Mouse (Mus musculus) lung, adult 2 months (tissue): Measurements from ENCODE around the gene Arrdc1. TPM values are rescaled to one million over a fixed set of nuclear protein-coding genes. Genes with fewer than 3 reads are reported as not detected.

Experiments
- DNase-seq: peaks from one replicate; pipeline ENCODE4 v3.0.0; 2022
- H3K4me1 ChIP-seq: fragments of 200-500 bp; 2 replicates; pipeline ENCODE4 v1.6.1; 2011; ENCODE audit warnings: low read length; ENCODE audit not compliant: control insufficient read depth, insufficient read depth
- H3K4me3 ChIP-seq: fragments of 200-500 bp; replicated peaks from 2 replicates; pipeline ENCODE3; 2011; ENCODE audit warnings: low read depth, mild to moderate bottlenecking, control low read depth, low read length; ENCODE audit errors: extremely low read depth
- CTCF ChIP-seq: fragments of 200-500 bp; IDR thresholded peaks from 2 replicates; pipeline ENCODE4 v1.5.1; 2011; ENCODE audit warnings: mild to moderate bottlenecking, low read length, control low read depth; ENCODE audit not compliant: insufficient read depth
- POLR2A ChIP-seq: fragments of 200-500 bp; IDR thresholded peaks from 2 replicates; pipeline ENCODE4 v1.6.1; 2011; ENCODE audit warnings: low read depth, mild to moderate bottlenecking, control low read depth, low read length, borderline replicate concordance; ENCODE audit errors: extremely low read depth
- WGBS: fragments of 180-500 bp; shearing (Covaris S2); methylation state at CpG from one replicate; pipeline ENCODE4 v1.1.7; 2018; 5-methylcytosine and 5-hydroxymethylcytosine counted together
- polyA plus RNA-seq: library from polyadenylated mRNA; depleted of rRNA; stranded (reverse); fragments of >200 nt; gene quantifications from 2 replicates; pipeline ENCODE4 v1.2.3, GENCODE M21; 2012

The Arrdc1 gene
- polyA plus RNA-seq, 1 experiment = 242 TPM

DNA sequence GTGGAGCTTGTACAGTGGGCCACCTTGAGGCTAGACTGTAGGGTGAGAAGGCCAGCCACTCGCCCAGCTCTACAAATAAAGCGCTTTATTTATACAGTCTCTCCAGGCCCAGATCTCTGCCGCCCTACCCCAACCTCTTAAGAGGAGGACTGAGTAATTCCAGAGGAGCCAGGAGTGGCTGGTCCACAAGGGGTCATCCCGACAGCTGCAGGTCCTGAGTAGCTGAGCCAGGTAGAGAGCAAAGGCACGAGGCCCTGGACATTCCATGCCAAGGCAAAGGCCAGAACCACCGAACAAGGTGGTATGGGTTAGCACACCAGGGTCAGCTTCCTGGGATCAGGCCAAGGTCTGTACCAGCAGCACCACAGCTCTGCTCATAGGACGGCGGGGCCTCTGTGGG lies 9.8 kb downstream of the Arrdc1 start:
- 69% methylated on average over 8 of the region's 8 CpGs for WGBS

DNA sequence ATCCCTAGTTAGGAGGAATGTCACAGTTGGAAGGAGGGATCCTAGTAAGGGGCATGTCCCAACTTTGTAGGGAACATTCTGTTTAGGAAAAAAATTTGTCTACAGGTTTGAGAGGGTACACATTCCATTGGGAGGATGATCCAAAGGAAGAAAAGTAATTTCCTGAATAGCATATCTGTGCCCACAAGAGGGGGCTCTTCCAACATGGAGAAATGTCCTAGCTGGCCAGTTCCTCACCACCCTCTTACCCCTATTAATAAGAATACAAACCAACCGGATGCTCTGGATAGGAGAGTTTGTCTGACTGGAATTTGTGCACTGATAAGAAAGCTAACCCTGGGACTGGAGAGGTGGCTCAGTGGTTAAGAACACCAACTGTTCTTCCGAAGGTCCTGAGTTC lies 11.5 kb downstream of the Arrdc1 start:
- no peak for DNase-seq
- Histone ChIP-seq H3K4me1 (peaks cover 11% of the 10 kb centered on the region), H3K4me3 (no peak overlapping the region)
- TF ChIP-seq CTCF (peak; percentile 33), POLR2A (no peak)
- WGBS = 39% methylated on average over 2 of the region's 2 CpGs

More for the DNA sequence above, 9.8 kb downstream of the Arrdc1 start:
- peak; percentile 46 for DNase-seq
- peaks cover 15% of the 10 kb centered on the region for H3K4me1 ChIP-seq
- TF ChIP-seq CTCF (no peak), POLR2A (no peak)
- H3K4me3 ChIP-seq = no peak overlapping the region

DNA sequence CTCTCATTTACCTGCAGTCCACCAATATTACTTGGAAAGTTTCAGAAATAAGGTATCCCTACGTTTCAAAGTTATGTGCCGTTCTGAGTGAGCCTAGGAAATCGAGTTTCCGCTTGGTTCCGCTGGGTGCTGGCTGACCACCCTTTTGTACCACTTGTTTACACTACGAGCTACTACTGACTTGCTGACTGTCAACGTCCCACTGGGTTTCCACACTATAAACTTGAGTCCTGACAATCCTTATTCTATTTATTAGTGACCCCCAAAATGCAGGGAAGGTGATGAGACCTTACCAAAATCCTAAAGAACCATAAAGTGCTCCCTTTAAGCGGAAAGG lies 15.2 kb downstream of the Arrdc1 start:
- no peak for DNase-seq
- no peak for TF ChIP-seq CTCF
- TF ChIP-seq POLR2A = no peak
- Histone ChIP-seq H3K4me3 (peak overlapping the region; percentile 83), H3K4me1 (peaks cover 5% of the 10 kb centered on the region; the same call in 1 of the 2 replicates)
- 7% methylated on average over 8 of the region's 8 CpGs for WGBS

DNA sequence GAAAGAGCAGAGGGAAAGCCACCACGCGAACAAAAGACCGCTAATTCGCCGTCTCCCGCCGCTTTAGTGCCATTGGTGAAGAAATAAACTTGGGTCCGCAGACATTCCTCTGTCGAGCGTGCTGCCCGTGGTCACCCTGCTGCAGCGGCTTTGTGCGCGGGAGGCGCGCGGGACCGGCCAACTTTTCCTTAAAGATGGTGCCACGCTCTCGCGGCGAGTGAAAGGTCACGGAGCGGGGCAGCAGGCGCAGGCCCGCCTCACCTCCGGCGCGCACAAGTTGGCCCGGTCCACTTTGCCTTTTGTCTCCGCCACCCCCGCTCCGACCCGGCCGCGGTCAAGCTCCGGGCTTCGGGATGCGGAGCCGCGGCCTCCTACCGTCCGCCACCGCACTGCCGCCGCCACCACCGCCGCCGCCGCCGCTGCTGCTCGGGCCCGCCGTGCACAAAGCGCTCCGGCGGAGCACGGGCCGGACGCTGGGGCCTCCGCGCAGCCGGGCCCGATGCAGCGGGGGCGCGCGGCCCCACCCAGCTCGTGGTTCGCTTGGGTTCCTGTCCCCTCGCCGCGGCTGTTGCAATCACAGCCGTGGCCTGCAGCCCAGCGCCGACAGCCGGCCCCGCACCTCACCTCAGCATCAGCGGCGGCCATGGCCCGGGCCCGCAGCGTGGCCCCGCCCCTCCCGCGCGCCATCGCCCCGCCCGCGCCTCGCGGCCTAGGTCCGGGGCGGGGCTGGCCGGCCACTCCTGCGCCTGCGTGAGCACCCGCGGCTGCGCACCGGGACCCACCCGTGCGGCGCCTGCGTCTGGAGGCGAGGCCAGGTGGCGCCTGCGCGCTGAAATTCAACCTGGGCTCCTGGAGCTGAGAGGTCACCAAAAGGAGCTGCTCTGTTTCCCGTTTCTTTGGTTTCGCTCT lies 15.9 kb downstream of the Arrdc1 start, which contains the start of gene Ehmt1:
Gene Ehmt1 (minus strand): TSS at position 685 of the 909 bp plus-strand sequence.
- peak within 1 kb of the TSS; percentile 97 for H3K4me3 ChIP-seq
- 1% methylated on average over 108 of the region's 112 CpGs for WGBS
- H3K4me1 ChIP-seq = peaks cover 5% of the 10 kb centered on the region; the same call in 1 of the 2 replicates
- TF ChIP-seq CTCF (no peak), POLR2A (peak; percentile 86; the same call in 1 of the 2 replicates)
- DNase-seq = peak; percentile 90

DNA sequence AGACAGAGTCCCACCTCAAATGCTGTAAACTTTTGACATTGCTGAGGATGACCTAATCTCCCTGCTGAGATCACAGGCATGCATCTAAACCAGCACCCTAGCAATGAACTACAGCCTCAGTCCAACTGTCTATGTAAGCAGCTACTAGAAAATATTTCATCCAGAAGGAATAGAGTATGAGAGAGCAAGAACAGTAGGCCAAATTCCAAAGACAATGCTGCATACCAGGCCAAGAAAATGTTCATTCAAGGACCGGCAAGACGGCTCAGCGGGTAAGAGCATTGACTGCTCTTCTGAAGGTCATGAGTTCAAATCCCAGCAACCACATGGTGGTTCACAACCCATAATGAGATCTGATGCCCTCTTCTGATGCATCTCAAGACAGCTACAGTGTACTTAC lies 20.3 kb downstream of the Arrdc1 start:
- no peak overlapping the region for H3K4me3 ChIP-seq
- no peak for DNase-seq
- 55% methylated on average over 3 of the region's 3 CpGs for WGBS
- peaks cover 5% of the 10 kb centered on the region; the same call in 1 of the 2 replicates for H3K4me1 ChIP-seq
- TF ChIP-seq CTCF (no peak), POLR2A (no peak)

DNA sequence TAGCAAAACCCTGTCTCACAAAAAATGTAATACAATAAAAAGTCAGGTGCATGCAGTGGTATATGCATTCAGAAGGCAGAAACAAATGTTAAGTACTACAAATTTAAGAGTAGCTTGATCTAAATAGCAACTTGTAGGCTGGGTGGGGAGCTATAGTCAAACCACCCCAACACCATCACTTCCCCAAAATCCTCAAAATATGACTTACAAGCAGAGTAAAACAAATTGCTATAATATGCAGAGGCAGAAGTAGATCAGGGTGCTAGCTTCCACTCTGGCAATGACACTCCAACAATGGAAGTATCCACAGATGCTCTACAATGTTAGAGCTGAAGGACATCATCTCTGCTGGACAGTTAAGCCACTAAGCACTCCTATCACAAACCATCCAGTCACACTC lies 22.5 kb downstream of the Arrdc1 start:
- H3K4me3 ChIP-seq = no peak overlapping the region
- peaks cover under 1% of the 10 kb centered on the region; the same call in 1 of the 2 replicates for H3K4me1 ChIP-seq
- DNase-seq = no peak
- TF ChIP-seq POLR2A (no peak), CTCF (no peak)

DNA sequence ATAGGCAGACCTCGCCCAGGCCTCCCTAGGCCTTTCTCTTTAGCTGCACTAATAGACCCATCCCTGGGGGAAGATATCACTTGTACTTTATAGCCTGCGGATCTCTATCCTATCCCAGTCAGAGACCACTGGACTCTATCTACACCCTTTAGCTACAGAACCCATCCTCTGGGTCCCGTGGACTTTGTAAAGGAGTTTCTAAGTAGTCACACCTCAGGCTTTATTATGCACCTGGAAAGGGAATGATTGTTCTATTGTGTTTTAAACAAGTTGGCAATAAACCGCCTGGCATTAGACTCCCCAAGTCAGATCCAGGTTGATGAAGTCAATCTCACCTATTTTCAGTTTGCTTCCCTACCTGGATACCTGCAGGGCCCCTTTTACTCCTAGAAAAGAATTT lies 22.9 kb downstream of the Arrdc1 start:
- DNase-seq = no peak
- no peaks in the 10 kb centered on the region for H3K4me1 ChIP-seq
- H3K4me3 ChIP-seq = no peak overlapping the region
- TF ChIP-seq CTCF = no peak
- no peak for TF ChIP-seq POLR2A
- WGBS = 92% methylated on average over 4 of the region's 4 CpGs

DNA sequence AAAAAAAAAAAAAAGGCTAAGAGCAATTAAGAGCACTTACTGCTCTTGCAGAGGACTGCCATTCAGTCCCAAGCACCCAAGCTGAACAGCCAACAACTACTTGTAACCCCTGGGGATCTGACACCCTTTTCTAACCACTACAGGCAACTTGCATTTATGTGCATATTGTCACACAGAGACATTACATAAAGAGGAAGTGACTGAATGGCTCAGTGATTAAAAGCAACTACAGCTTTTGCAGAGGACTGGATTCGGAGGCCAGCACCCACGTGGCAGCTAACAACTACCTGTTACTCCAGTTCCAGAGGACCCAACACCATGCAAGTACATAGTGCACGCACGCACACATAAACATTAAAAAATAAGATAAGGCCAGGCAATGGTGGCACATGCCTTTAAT lies 24.6 kb downstream of the Arrdc1 start:
- DNase-seq = no peak
- no peak overlapping the region for H3K4me3 ChIP-seq
- TF ChIP-seq CTCF (no peak), POLR2A (no peak)
- peaks cover 7% of the 10 kb centered on the region for H3K4me1 ChIP-seq
- 83% methylated on average over 4 of the region's 4 CpGs for WGBS

DNA sequence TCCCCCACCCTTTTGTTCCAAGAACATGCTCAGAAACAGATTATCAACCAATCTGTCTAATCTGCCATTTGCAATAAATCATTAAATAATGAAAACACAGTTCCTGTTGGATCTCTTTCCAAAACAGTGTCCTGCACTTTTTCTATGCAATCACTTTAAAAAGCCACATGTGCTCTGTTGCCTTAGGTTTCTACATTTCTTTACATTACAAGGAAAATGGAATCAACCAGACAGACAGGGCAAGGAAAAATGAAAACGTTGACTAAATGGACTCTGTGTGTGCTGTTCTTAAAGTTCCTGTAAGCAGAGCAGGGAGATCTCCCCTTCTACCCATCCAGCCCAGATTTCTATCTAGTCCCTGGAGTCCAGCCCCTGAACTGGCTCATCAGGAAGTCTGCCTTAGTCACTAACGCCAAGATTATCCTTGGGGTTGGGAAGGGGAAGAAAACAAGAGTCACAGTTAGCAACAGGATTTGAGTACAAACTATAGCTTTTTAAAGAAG lies 29.3 kb downstream of the Arrdc1 start:
- WGBS = 11% methylated on average over 2 of the region's 2 CpGs
- H3K4me1 ChIP-seq = peaks cover 9% of the 10 kb centered on the region
- DNase-seq = no peak
- no peak overlapping the region for H3K4me3 ChIP-seq
- TF ChIP-seq CTCF = no peak
